Comparison of ENCODE assay signal across 8 mouse cellular contexts in genomic region chr2:32965511-32966183, GRCm38 (mm10). TPM values are rescaled to one million over a fixed set of nuclear protein-coding genes. Genes with fewer than 3 reads are reported as not detected.
DNase-seq lines count a peak whose midpoint lies in the region; ATAC-seq and TF ChIP-seq lines count a peak whose summit lies in the region.

No protein-coding gene starts in this region.

- peak; percentile 47 for TF ChIP-seq POLR2A in embryonic fibroblast, embryonic 13.5 days (IDR thresholded peaks at IDR 0.05; ENCODE audit: low read depth, low read length)

- H3K9me3 ChIP-seq in heart, embryonic 16.5 days (replicated peaks; ENCODE audit: control insufficient read depth, low read length): no peaks in the 10 kb centered on the region
- no peaks in the 10 kb centered on the region for H3K9me3 ChIP-seq in ES-E14 (ENCODE audit: control insufficient read depth, insufficient read depth, low read depth, low read length)
- no peaks in the 10 kb centered on the region for H3K9me3 ChIP-seq in midbrain, embryonic 13.5 days

- intact Hi-C loops in heart, postnatal 25 days (cut with DNase I): no loop called here
- intact Hi-C loops in left cerebral cortex, postnatal 14 days (cut with DNase I): no loop called here
- intact Hi-C loops in left cerebral cortex, postnatal 4 days (cut with DNase I): no loop called here

- H3K27ac ChIP-seq in heart, embryonic 16.5 days (ENCODE audit: low read length): peak overlapping the region; percentile 26; the same call in 1 of the 2 replicates
- no peak overlapping the region for H3K27ac ChIP-seq in ES-E14 (ENCODE audit: insufficient read depth, low read depth, low read length, poor library complexity, severe bottlenecking)
- H3K27ac ChIP-seq in embryonic fibroblast, embryonic 13.5 days (ENCODE audit: insufficient read depth, low read length): peak overlapping the region; percentile 85; the same call in 1 of the 2 replicates
- H3K27ac ChIP-seq in midbrain, embryonic 13.5 days: no peak overlapping the region

- peak overlapping the region; percentile 96; the same call in 1 of the 2 replicates for H3K4me2 ChIP-seq in heart, embryonic 16.5 days (ENCODE audit: low read depth, low read length)
- H3K4me2 ChIP-seq in midbrain, embryonic 13.5 days (replicated peaks): peak overlapping the region; percentile 80; the same call in 1 of the 2 replicates

- DNase-seq in heart, postnatal 25 days (ENCODE audit: low spot score): no peak
- DNase-seq in ES-E14 (ENCODE audit: low read depth, low spot score): no peak
- no peak for DNase-seq in left cerebral cortex, postnatal 14 days (ENCODE audit: low spot score in 2 of 2)
- DNase-seq in lung, postnatal 4 days: no peak
- no peak for DNase-seq in left cerebral cortex, postnatal 4 days

- no peak overlapping the region for H3K9ac ChIP-seq in heart, embryonic 16.5 days (ENCODE audit: low read length)
- no peak overlapping the region for H3K9ac ChIP-seq in ES-E14 (ENCODE audit: insufficient read depth, low read depth, low read length, poor library complexity, severe bottlenecking)
- no peak overlapping the region for H3K9ac ChIP-seq in midbrain, embryonic 13.5 days (replicated peaks)

- H3K36me3 ChIP-seq in heart, embryonic 16.5 days (ENCODE audit: control insufficient read depth, insufficient read depth): peaks cover 22% of the 10 kb centered on the region
- peaks cover 32% of the 10 kb centered on the region for H3K36me3 ChIP-seq in ES-E14 (ENCODE audit: control insufficient read depth, insufficient read depth, low read length, poor library complexity, severe bottlenecking)
- H3K36me3 ChIP-seq in midbrain, embryonic 13.5 days: peaks cover 24% of the 10 kb centered on the region

- no peak overlapping the region for H3K4me3 ChIP-seq in heart, embryonic 16.5 days (ENCODE audit: low read length)
- H3K4me3 ChIP-seq in ES-E14 (ENCODE audit: insufficient read depth in 1 of 2, low read depth in 1 of 2, low read length in 2 of 2, poor library complexity in 1 of 2, severe bottlenecking in 1 of 2): peak overlapping the region; percentile 73 to 75; a peak in 3 of 4 replicates
- H3K4me3 ChIP-seq in embryonic fibroblast, embryonic 13.5 days (ENCODE audit: insufficient read depth, low read length): no peak overlapping the region
- H3K4me3 ChIP-seq in midbrain, embryonic 13.5 days (replicated peaks): 0 out of 2 replicates have a peak overlapping the region, but pooled peaks have one; percentile 72

- in situ Hi-C loops in ES-E14 (cut with MboI; ENCODE audit: low sequenced_read_pairs in 2 of 2, unreplicated experiment in 2 of 2): no loop called here

- peaks cover 53% of the 10 kb centered on the region for H3K4me1 ChIP-seq in heart, embryonic 16.5 days (ENCODE audit: control insufficient read depth, insufficient read depth, low read length)
- peaks cover 0 to 3% of the 10 kb centered on the region in 2 experiments; a peak in 2 of 4 replicates for H3K4me1 ChIP-seq in ES-E14 (ENCODE audit: control insufficient read depth in 2 of 2, insufficient read depth in 2 of 2, low read length in 2 of 2, poor library complexity in 1 of 2)
- peaks cover 9% of the 10 kb centered on the region; the same call in 1 of the 2 replicates for H3K4me1 ChIP-seq in embryonic fibroblast, embryonic 13.5 days (ENCODE audit: control insufficient read depth, insufficient read depth, low read length)
- peaks cover 55% of the 10 kb centered on the region for H3K4me1 ChIP-seq in midbrain, embryonic 13.5 days (replicated peaks)

- no peaks in the 10 kb centered on the region for H3K27me3 ChIP-seq in heart, embryonic 16.5 days (ENCODE audit: control insufficient read depth, insufficient read depth, low read length)
- no peaks in the 10 kb centered on the region for H3K27me3 ChIP-seq in midbrain, embryonic 13.5 days

- no peak for TF ChIP-seq CTCF in embryonic fibroblast, embryonic 13.5 days (IDR thresholded peaks at IDR 0.05; ENCODE audit: borderline replicate concordance, insufficient read depth, low read length)

- ATAC-seq in heart, embryonic 16.5 days (replicated peaks; ENCODE audit: extremely low read depth, insufficient read depth, low FRiP score): no peak
- no peak for ATAC-seq in midbrain, embryonic 13.5 days

- WGBS in heart, embryonic 16.5 days: 16% methylated on average over 7 of the region's 7 CpGs
- 17% methylated on average over 7 of the region's 7 CpGs for WGBS in midbrain, embryonic 13.5 days

TF ChIP-seq in ES-E14, 5 proteins besides CTCF, POLR2A, EP300 and RAD21:
- TF ChIP-seq HCFC1 (IDR thresholded peaks at IDR 0.05; ENCODE audit: borderline replicate concordance, insufficient read depth, low read length) (no peak), MAFK (IDR thresholded peaks at IDR 0.05; ENCODE audit: insufficient read depth, low read depth, low read length) (no peak), ZC3H11A (IDR thresholded peaks at IDR 0.05; ENCODE audit: borderline replicate concordance, low read depth, low read length) (no peak), CHD2 (IDR thresholded peaks at IDR 0.05; ENCODE audit: low read depth, low read length) (peak; percentile 61; the same call in 1 of the 2 replicates), ZNF384 (IDR thresholded peaks at IDR 0.05; ENCODE audit: low read depth, low read length) (no peak)

RNA-seq across cellular contexts. Expression of gene Lrsam1, which starts 4.2 kb away (rescaled TPM):
- 8.2 and 8.8 TPM in 2 replicates for polyA plus RNA-seq in heart, embryonic 16.5 days (2015; fragmentation: Nextera tagmentation; extraction: Ambion mirVana)
- total RNA-seq in heart, postnatal 25 days (2021): 10 to 100 TPM; 12.4 to 16.4 TPM
- 16.7 and 27.7 TPM in 2 replicates for total RNA-seq in ES-E14 (2012; rRNA removed)
- 15.3 and 18.5 TPM in 2 replicates for polyA plus RNA-seq in embryonic fibroblast, embryonic 13.5 days (2011; ENCODE audit: insufficient read length, low read depth, missing spikeins)
- 18.1 and 21.1 TPM in 2 replicates for polyA plus RNA-seq in midbrain, embryonic 13.5 days (2015; fragmentation: Nextera tagmentation; extraction: Ambion mirVana)
- 10 to 100 TPM; 31.1 to 40.6 TPM for total RNA-seq in left cerebral cortex, postnatal 14 days (2021)
- total RNA-seq in left cerebral cortex, postnatal 4 days (2021): 10 to 100 TPM; 47.6 to 47.7 TPM

RNA-seq across cellular contexts. Expression of gene Rpl12, which starts 4.3 kb away (rescaled TPM):
- polyA plus RNA-seq in heart, embryonic 16.5 days (2015; fragmentation: Nextera tagmentation; extraction: Ambion mirVana): 90.1 and 92.2 TPM in 2 replicates
- 10 to 100 TPM; 54.8 to 58.8 TPM for total RNA-seq in heart, postnatal 25 days (2021)
- total RNA-seq in ES-E14 (2012; rRNA removed): 2,117 and 2,535 TPM in 2 replicates
- polyA plus RNA-seq in embryonic fibroblast, embryonic 13.5 days (2011; ENCODE audit: insufficient read length, low read depth, missing spikeins): 64.0 and 65.9 TPM in 2 replicates
- polyA plus RNA-seq in midbrain, embryonic 13.5 days (2015; fragmentation: Nextera tagmentation; extraction: Ambion mirVana): 88.9 and 96.0 TPM in 2 replicates
- total RNA-seq in left cerebral cortex, postnatal 14 days (2021): 100 to 1,000 TPM; 117 to 120 TPM
- total RNA-seq in left cerebral cortex, postnatal 4 days (2021): 100 to 1,000 TPM; 200 to 215 TPM

RNA-seq across cellular contexts. Expression of gene Slc2a8, which starts 16.2 kb away (rescaled TPM):
- polyA plus RNA-seq in heart, embryonic 16.5 days (2015; fragmentation: Nextera tagmentation; extraction: Ambion mirVana): 24.3 and 25.4 TPM in 2 replicates
- total RNA-seq in heart, postnatal 25 days (2021): 10 to 100 TPM; 14.6 to 16.0 TPM
- total RNA-seq in ES-E14 (2012; rRNA removed): 25.7 and 77.9 TPM in 2 replicates
- polyA plus RNA-seq in embryonic fibroblast, embryonic 13.5 days (2011; ENCODE audit: insufficient read length, low read depth, missing spikeins): 5.9 and 7.0 TPM in 2 replicates
- polyA plus RNA-seq in midbrain, embryonic 13.5 days (2015; fragmentation: Nextera tagmentation; extraction: Ambion mirVana): 19.2 and 20.6 TPM in 2 replicates
- total RNA-seq in left cerebral cortex, postnatal 14 days (2021): 10 to 100 TPM; 25.0 to 27.4 TPM
- 10 to 100 TPM; 17.1 to 20.3 TPM for total RNA-seq in left cerebral cortex, postnatal 4 days (2021)

Comparison
In these comparisons a context has a peak if more than half of its experiments do, and no peak if none do; other contexts are left out.
1. H3K27ac ChIP-seq: peak in heart, embryonic 16.5 days (single experiment) and embryonic fibroblast, embryonic 13.5 days (single experiment); none in ES-E14 (single experiment) and midbrain, embryonic 13.5 days (single experiment).
2. H3K4me3 ChIP-seq: peak in ES-E14 (2 of 2) and midbrain, embryonic 13.5 days (single experiment); none in heart, embryonic 16.5 days (single experiment) and embryonic fibroblast, embryonic 13.5 days (single experiment).